In genomic region chr7:19800764-19801163, GRCm38 (mm10) we compare ENCODE assay signal across 10 mouse cellular contexts. TPM values are rescaled to one million over a fixed set of nuclear protein-coding genes. Genes with fewer than 3 reads are reported as not detected.
DNase-seq lines count a peak whose midpoint lies in the region; ATAC-seq and TF ChIP-seq lines count a peak whose summit lies in the region.
"Had no signal": no experiment of that assay in that cellular context is flagged by ENCODE, and none has a peak within 500 bp of the region (broad histone marks: within the 10 kb centered on the region; RNA-seq: fewer than 3 reads in every experiment).

No protein-coding gene starts in this region.

- no peaks in the 10 kb centered on the region for H3K4me1 ChIP-seq in midbrain, embryonic 11.5 days (ENCODE audit: control insufficient read depth, insufficient read depth, low read length)
- H3K4me1 ChIP-seq in midbrain, embryonic 13.5 days (replicated peaks): 0 out of 2 replicates have a peak, but pooled peaks cover 4% of the 10 kb centered on the region
- peaks cover 7% of the 10 kb centered on the region; the same call in 1 of the 2 replicates for H3K4me1 ChIP-seq in small intestine, adult 2 months (ENCODE audit: control insufficient read depth, insufficient read depth, insufficient read length, low read length)
- H3K4me1 ChIP-seq: hindbrain, embryonic 15.5 days had no signal

- no peaks in the 10 kb centered on the region for H3K9me3 ChIP-seq in midbrain, embryonic 11.5 days (ENCODE audit: control insufficient read depth, low read length)
- no peaks in the 10 kb centered on the region for H3K9me3 ChIP-seq in midbrain, embryonic 13.5 days
- H3K9me3 ChIP-seq: hindbrain, embryonic 15.5 days had no signal

- TF ChIP-seq POLR2A in small intestine, adult 2 months (IDR thresholded peaks at IDR 0.05; ENCODE audit: low read depth, low read length): no peak

- WGBS in midbrain, embryonic 11.5 days: 29% methylated on average over 2 of the region's 2 CpGs
- 40% methylated on average over 2 of the region's 2 CpGs for WGBS in midbrain, embryonic 13.5 days
- WGBS in small intestine, adult 2 months: 42% methylated on average over 2 of the region's 2 CpGs

- ATAC-seq in midbrain, embryonic 11.5 days (ENCODE audit: low FRiP score): no peak
- no peak for ATAC-seq in midbrain, embryonic 13.5 days

- H3K36me3 ChIP-seq in midbrain, embryonic 11.5 days (ENCODE audit: control insufficient read depth, insufficient read depth, low read length): no peaks in the 10 kb centered on the region
- H3K36me3 ChIP-seq in midbrain, embryonic 13.5 days: no peaks in the 10 kb centered on the region
- no peaks in the 10 kb centered on the region for H3K36me3 ChIP-seq in small intestine, adult 2 months (ENCODE audit: control insufficient read depth, insufficient read depth, low read length)
- H3K36me3 ChIP-seq: hindbrain, embryonic 15.5 days had no signal

- H3K4me2 ChIP-seq in midbrain, embryonic 11.5 days: no peak overlapping the region
- no peak overlapping the region for H3K4me2 ChIP-seq in midbrain, embryonic 13.5 days (replicated peaks)
- H3K4me2 ChIP-seq: hindbrain, embryonic 15.5 days had no signal

- H3K4me3 ChIP-seq in midbrain, embryonic 11.5 days (ENCODE audit: low read depth, low read length): no peak overlapping the region
- H3K4me3 ChIP-seq in midbrain, embryonic 13.5 days (replicated peaks): no peak overlapping the region
- no peak overlapping the region for H3K4me3 ChIP-seq in small intestine, adult 2 months (ENCODE audit: low read depth, low read length)
- H3K4me3 ChIP-seq: hindbrain, embryonic 15.5 days; myocyte had no signal

- DNase-seq in embryo, embryonic 10 days (ENCODE audit: low spot score): peak; percentile 83
- no peak for DNase-seq in embryo, embryonic 9.5 days (ENCODE audit: extremely low spot score)
- peak; percentile 93 for DNase-seq in midbrain, embryonic 11.5 days (ENCODE audit: low spot score, missing footprints)
- DNase-seq in brain, adult 2 months (ENCODE audit: low read depth, low spot score): peak; percentile 61
- DNase-seq in kidney, postnatal 36 days: peak; percentile 76 to 78
- no peak for DNase-seq in natural killer cell, adult 2 months (ENCODE audit: low spot score in 2 of 2)

- H3K27me3 ChIP-seq in midbrain, embryonic 11.5 days (ENCODE audit: control insufficient read depth, insufficient read depth, low read length): peaks cover 15% of the 10 kb centered on the region
- peaks cover 24% of the 10 kb centered on the region for H3K27me3 ChIP-seq in midbrain, embryonic 13.5 days
- no peaks in the 10 kb centered on the region for H3K27me3 ChIP-seq in small intestine, adult 2 months (ENCODE audit: control insufficient read depth, insufficient read depth, low read length)

- no peak overlapping the region for H3K9ac ChIP-seq in midbrain, embryonic 11.5 days (ENCODE audit: low read length)
- H3K9ac ChIP-seq in midbrain, embryonic 13.5 days (replicated peaks): no peak overlapping the region
- H3K9ac ChIP-seq: hindbrain, embryonic 15.5 days had no signal

- TF ChIP-seq CTCF in small intestine, adult 2 months (IDR thresholded peaks at IDR 0.05; ENCODE audit: extremely low read depth, insufficient read length, insufficient replicate concordance, low read depth, low read length): peak; percentile 71; the same call in 1 of the 2 replicates

- H3K27ac ChIP-seq in midbrain, embryonic 11.5 days (ENCODE audit: low read depth, low read length): no peak overlapping the region
- H3K27ac ChIP-seq in midbrain, embryonic 13.5 days: no peak overlapping the region
- H3K27ac ChIP-seq in small intestine, adult 2 months (ENCODE audit: insufficient read depth, low read depth, low read length): no peak overlapping the region
- H3K27ac ChIP-seq: hindbrain, embryonic 15.5 days had no signal

RNA-seq across cellular contexts. Expression of gene Cblc, which starts 4.2 kb away (rescaled TPM):
- not detected in 2 replicates for polyA plus RNA-seq in midbrain, embryonic 11.5 days (2014; fragmentation: Nextera tagmentation; extraction: Ambion mirVana)
- 0.32 TPM in 1 of 2 replicates, not detected in the other for polyA plus RNA-seq in midbrain, embryonic 13.5 days (2015; fragmentation: Nextera tagmentation; extraction: Ambion mirVana)
- polyA plus RNA-seq in small intestine, adult 2 months (2012; rRNA removed): 56.7 and 145 TPM in 2 replicates
- polyA plus RNA-seq: hindbrain, embryonic 15.5 days had no signal

RNA-seq across cellular contexts. Expression of gene Bcl3, which starts 21.8 kb away (rescaled TPM):
- polyA plus RNA-seq in midbrain, embryonic 11.5 days (2014; fragmentation: Nextera tagmentation; extraction: Ambion mirVana): 0.47 and 0.67 TPM in 2 replicates
- polyA plus RNA-seq in midbrain, embryonic 13.5 days (2015; fragmentation: Nextera tagmentation; extraction: Ambion mirVana): 0.27 and 0.88 TPM in 2 replicates
- polyA plus RNA-seq in small intestine, adult 2 months (2012; rRNA removed): 169 and 226 TPM in 2 replicates

RNA-seq across cellular contexts. Expression of gene Bcam, which starts 29.9 kb away (rescaled TPM):
- 11.7 and 13.2 TPM in 2 replicates for polyA plus RNA-seq in midbrain, embryonic 11.5 days (2014; fragmentation: Nextera tagmentation; extraction: Ambion mirVana)
- 5.2 and 6.4 TPM in 2 replicates for polyA plus RNA-seq in midbrain, embryonic 13.5 days (2015; fragmentation: Nextera tagmentation; extraction: Ambion mirVana)
- 18.6 and 20.3 TPM in 2 replicates for polyA plus RNA-seq in small intestine, adult 2 months (2012; rRNA removed)

RNA-seq across cellular contexts. Expression of gene Nectin2, which starts 50.5 kb away (rescaled TPM):
- polyA plus RNA-seq in midbrain, embryonic 11.5 days (2014; fragmentation: Nextera tagmentation; extraction: Ambion mirVana): 48.0 and 52.8 TPM in 2 replicates
- polyA plus RNA-seq in midbrain, embryonic 13.5 days (2015; fragmentation: Nextera tagmentation; extraction: Ambion mirVana): 40.6 and 48.0 TPM in 2 replicates
- 128 and 208 TPM in 2 replicates for polyA plus RNA-seq in small intestine, adult 2 months (2012; rRNA removed)

RNA-seq across cellular contexts. Expression of gene Gm19345, which starts 51.0 kb away (rescaled TPM):
- 0.22 TPM in 1 of 2 replicates, not detected in the other for polyA plus RNA-seq in midbrain, embryonic 11.5 days (2014; fragmentation: Nextera tagmentation; extraction: Ambion mirVana)
- 5.7 and 6.6 TPM in 2 replicates for polyA plus RNA-seq in midbrain, embryonic 13.5 days (2015; fragmentation: Nextera tagmentation; extraction: Ambion mirVana)
- 0.13 TPM in 1 of 2 replicates, not detected in the other for polyA plus RNA-seq in small intestine, adult 2 months (2012; rRNA removed)

Comparison
In these comparisons a context has a peak if more than half of its experiments do, and no peak if none do; other contexts are left out.
1. DNase-seq: peak in embryo, embryonic 10 days (single experiment), midbrain, embryonic 11.5 days (single experiment), brain, adult 2 months (single experiment) and kidney, postnatal 36 days (2 of 2); none in embryo, embryonic 9.5 days (single experiment) and natural killer cell, adult 2 months (0 of 2).
2. RNA of gene Cblc, which starts 4.2 kb away (polyA plus RNA-seq): 56.7 to 145 TPM in small intestine, adult 2 months; 0.32 TPM in midbrain, embryonic 13.5 days and not detected in midbrain, embryonic 11.5 days; every median in the first group is over 10 times any median in the second.
3. RNA of gene Bcl3, which starts 21.8 kb away (polyA plus RNA-seq): 169 to 226 TPM in small intestine, adult 2 months; 0.47 to 0.67 TPM in midbrain, embryonic 11.5 days and 0.27 to 0.88 TPM in midbrain, embryonic 13.5 days; every median in the first group is over 10 times any median in the second.